Mouse (Mus musculus): Measurements from ENCODE around the gene Strip2. TPM values are rescaled to one million over a fixed set of nuclear protein-coding genes. Genes with fewer than 3 reads are reported as not detected.

Gene Strip2
- polyA plus RNA-seq, 1 experiment = 0.89 TPM

- WGBS = under 1% methylated on average over 37 of the region's 37 CpGs
- Histone ChIP-seq H3K4me1 (ENCODE audit: control insufficient read depth, insufficient read depth, low read length) (peaks cover 5% of the 10 kb centered on the region; the same call in 1 of the 2 replicates), H3K4me3 (replicated peaks; ENCODE audit: extremely low read depth, low read depth, low read length) (peak overlapping the region; percentile 70)
- TF ChIP-seq POLR2A (IDR thresholded peaks at IDR 0.05; ENCODE audit: borderline replicate concordance, extremely low read depth, low read depth, low read length) = peak; percentile 66; the same call in 1 of the 2 replicates
- TF ChIP-seq CTCF (IDR thresholded peaks at IDR 0.05; ENCODE audit: insufficient read depth, low read length) = no peak
- peak; percentile 88 for DNase-seq
These were observed 68.3 kb downstream of the Strip2 start for GRCm38 (mm10) chr6:29985058-29985498.

GRCm38 (mm10) chr6:29985504-29985903 lies 68.7 kb downstream of the Strip2 start:
- TF ChIP-seq POLR2A (IDR thresholded peaks at IDR 0.05; ENCODE audit: borderline replicate concordance, extremely low read depth, low read depth, low read length) = no peak
- Histone ChIP-seq H3K4me3 (replicated peaks; ENCODE audit: extremely low read depth, low read depth, low read length) (peak overlapping the region; percentile 70), H3K4me1 (ENCODE audit: control insufficient read depth, insufficient read depth, low read length) (peaks cover 5% of the 10 kb centered on the region; the same call in 1 of the 2 replicates)
- no peak for DNase-seq
- WGBS = under 1% methylated on average over 14 of the region's 14 CpGs

- H3K4me1 ChIP-seq (ENCODE audit: control insufficient read depth, insufficient read depth, low read length) = peaks cover 5% of the 10 kb centered on the region; the same call in 1 of the 2 replicates
- WGBS = 24% methylated on average over 6 of the region's 6 CpGs
- TF ChIP-seq POLR2A (IDR thresholded peaks at IDR 0.05; ENCODE audit: borderline replicate concordance, extremely low read depth, low read depth, low read length) (no peak), CTCF (IDR thresholded peaks at IDR 0.05; ENCODE audit: insufficient read depth, low read length) (no peak)
- DNase-seq = no peak
- H3K4me3 ChIP-seq (replicated peaks; ENCODE audit: extremely low read depth, low read depth, low read length) = peak overlapping the region; percentile 35
These were observed 69.2 kb downstream of the Strip2 start for GRCm38 (mm10) chr6:29985986-29986385.

- DNase-seq = no peak
- no peak overlapping the region for H3K4me3 ChIP-seq (replicated peaks; ENCODE audit: extremely low read depth, low read depth, low read length)
- 48% methylated on average over 3 of the region's 3 CpGs for WGBS
- H3K4me1 ChIP-seq (ENCODE audit: control insufficient read depth, insufficient read depth, low read length) = peaks cover 5% of the 10 kb centered on the region; the same call in 1 of the 2 replicates
- TF ChIP-seq CTCF (IDR thresholded peaks at IDR 0.05; ENCODE audit: insufficient read depth, low read length) (no peak), POLR2A (IDR thresholded peaks at IDR 0.05; ENCODE audit: borderline replicate concordance, extremely low read depth, low read depth, low read length) (no peak)
These were observed 70.4 kb downstream of the Strip2 start for GRCm38 (mm10) chr6:29987246-29987645.

- no peak for DNase-seq
- no peak for TF ChIP-seq CTCF (IDR thresholded peaks at IDR 0.05; ENCODE audit: insufficient read depth, low read length)
- no peak for TF ChIP-seq POLR2A (IDR thresholded peaks at IDR 0.05; ENCODE audit: borderline replicate concordance, extremely low read depth, low read depth, low read length)
- Histone ChIP-seq H3K4me1 (ENCODE audit: control insufficient read depth, insufficient read depth, low read length) (no peaks in the 10 kb centered on the region), H3K4me3 (replicated peaks; ENCODE audit: extremely low read depth, low read depth, low read length) (no peak overlapping the region)
- 78% methylated on average over 9 of the region's 9 CpGs for WGBS
These were observed 81.3 kb downstream of the Strip2 start for GRCm38 (mm10) chr6:29998140-29998539.

- no peak for DNase-seq
- TF ChIP-seq CTCF (IDR thresholded peaks at IDR 0.05; ENCODE audit: insufficient read depth, low read length) (no peak), POLR2A (IDR thresholded peaks at IDR 0.05; ENCODE audit: borderline replicate concordance, extremely low read depth, low read depth, low read length) (no peak)
- 56% methylated on average over 4 of the region's 4 CpGs for WGBS
These were observed 82.0 kb downstream of the Strip2 start for GRCm38 (mm10) chr6:29998771-29999170.

GRCm38 (mm10) chr6:30002628-30003027 lies 85.8 kb downstream of the Strip2 start:
- Histone ChIP-seq H3K4me3 (replicated peaks; ENCODE audit: extremely low read depth, low read depth, low read length) (no peak overlapping the region), H3K4me1 (ENCODE audit: control insufficient read depth, insufficient read depth, low read length) (no peaks in the 10 kb centered on the region)
- WGBS = 67% methylated on average over 9 of the region's 9 CpGs
- TF ChIP-seq CTCF (IDR thresholded peaks at IDR 0.05; ENCODE audit: insufficient read depth, low read length) (no peak), POLR2A (IDR thresholded peaks at IDR 0.05; ENCODE audit: borderline replicate concordance, extremely low read depth, low read depth, low read length) (no peak)
- no peak for DNase-seq

More at GRCm38 (mm10) chr6:29998771-29999170, 82.0 kb downstream of the Strip2 start:
- Histone ChIP-seq H3K4me1 (ENCODE audit: control insufficient read depth, insufficient read depth, low read length) (no peaks in the 10 kb centered on the region), H3K4me3 (replicated peaks; ENCODE audit: extremely low read depth, low read depth, low read length) (no peak overlapping the region)

- DNase-seq = no peak
- Histone ChIP-seq H3K4me1 (ENCODE audit: control insufficient read depth, insufficient read depth, low read length) (no peaks in the 10 kb centered on the region), H3K4me3 (replicated peaks; ENCODE audit: extremely low read depth, low read depth, low read length) (no peak overlapping the region)
- TF ChIP-seq CTCF (IDR thresholded peaks at IDR 0.05; ENCODE audit: insufficient read depth, low read length) (no peak), POLR2A (IDR thresholded peaks at IDR 0.05; ENCODE audit: borderline replicate concordance, extremely low read depth, low read depth, low read length) (no peak)
- 87% methylated on average over 1 of the region's 1 CpGs for WGBS
These were observed 89.0 kb downstream of the Strip2 start for GRCm38 (mm10) chr6:30005851-30006250.

- DNase-seq = no peak
- TF ChIP-seq CTCF (IDR thresholded peaks at IDR 0.05; ENCODE audit: insufficient read depth, low read length) = no peak
- TF ChIP-seq POLR2A (IDR thresholded peaks at IDR 0.05; ENCODE audit: borderline replicate concordance, extremely low read depth, low read depth, low read length) = no peak
- H3K4me1 ChIP-seq (ENCODE audit: control insufficient read depth, insufficient read depth, low read length) = no peaks in the 10 kb centered on the region
- WGBS = 71% methylated on average over 7 of the region's 7 CpGs
- H3K4me3 ChIP-seq (replicated peaks; ENCODE audit: extremely low read depth, low read depth, low read length) = no peak overlapping the region
These were observed 92.4 kb downstream of the Strip2 start for GRCm38 (mm10) chr6:30009204-30009603.

Other genes with a start within 250 kb of the Strip2 start
- 2.6 and 2.7 TPM in 2 replicates for gene Tspan33, start 222.8 kb upstream of the Strip2 start, polyA plus RNA-seq (2012; rRNA removed)
- 36.3 and 41.2 TPM in 2 replicates for gene Smo, start 181.5 kb upstream of the Strip2 start, polyA plus RNA-seq (2012; rRNA removed)
- 53.5 and 69.7 TPM in 2 replicates for gene Ahcyl2, start 149.0 kb upstream of the Strip2 start, polyA plus RNA-seq (2012; rRNA removed)
- 27.3 and 31.9 TPM in 2 replicates for gene Nrf1, start 131.0 kb downstream of the Strip2 start, polyA plus RNA-seq (2012; rRNA removed)